Mouse (Mus musculus) CH12.LX (cell line): ENCODE results near the gene Atp5d. TPM values are rescaled to one million over a fixed set of nuclear protein-coding genes. Genes with fewer than 3 reads are reported as not detected.

Experiments
- DNase-seq: peaks from one replicate; pipeline ENCODE4 v3.0.0-alpha.2; 2013; ENCODE audit errors: extremely low read depth
- H3K27ac ChIP-seq: 2 replicates; pipeline ENCODE4 v1.5.1; 2012; ENCODE audit warnings: low read depth, mild to moderate bottlenecking, control low read depth, moderate library complexity; ENCODE audit not compliant: insufficient read depth
- H3K27me3 ChIP-seq: replicated peaks from 2 replicates; pipeline ENCODE3; 2012; ENCODE audit warnings: inconsistent platforms
- H3K36me3 ChIP-seq, 2 experiments: replicated peaks in 1 of 2; 2 replicates each; pipeline versions ENCODE3 to v1.6.1; 2012; ENCODE audit warnings: inconsistent platforms in 1 of 2, low read length in 1 of 2, mild to moderate bottlenecking in 1 of 2, mixed read lengths in 1 of 2, moderate library complexity in 1 of 2; ENCODE audit not compliant: control insufficient read depth in 1 of 2, insufficient read depth in 1 of 2
- H3K4me1 ChIP-seq, 2 experiments: 2 replicates each; pipeline ENCODE4 v1.6.1; 2012; ENCODE audit warnings: inconsistent platforms in 1 of 2, moderate library complexity in 1 of 2; ENCODE audit not compliant: insufficient read depth in 2 of 2, control insufficient read depth in 1 of 2
- H3K4me2 ChIP-seq: 2 replicates; pipeline ENCODE4 v1.6.1; 2012; ENCODE audit warnings: low read depth, mild to moderate bottlenecking, control low read depth; ENCODE audit not compliant: poor library complexity, insufficient read depth, severe bottlenecking
- H3K4me3 ChIP-seq, 3 experiments: fragments of 150-350 bp in 1 of 3; sonication (generic) in 1 of 3; replicated peaks in 1 of 3; 2 replicates each; pipeline versions ENCODE3 to v1.5.1; 2011 to 2012; ENCODE audit warnings: low read depth in 2 of 3, low read length in 2 of 3, mild to moderate bottlenecking in 2 of 3, moderate library complexity in 2 of 3, control low read depth in 1 of 3, improper control_type of control experiment in 1 of 3, inconsistent platforms in 1 of 3, mixed read lengths in 1 of 3; ENCODE audit not compliant: poor library complexity in 1 of 3
- H3K79me2 ChIP-seq: replicated peaks from 2 replicates; pipeline ENCODE4 v1.6.1; 2012; ENCODE audit warnings: mild to moderate bottlenecking, moderate library complexity; ENCODE audit not compliant: control insufficient read depth, poor library complexity, insufficient read depth, severe bottlenecking; ENCODE audit errors: extremely low read depth
- H3K9ac ChIP-seq: 2 replicates; pipeline ENCODE4 v1.6.1; 2012; ENCODE audit warnings: low read depth, mild to moderate bottlenecking, control low read depth, moderate library complexity; ENCODE audit not compliant: insufficient read depth
- H3K9me3 ChIP-seq: replicated peaks from 2 replicates; pipeline ENCODE3; 2012; ENCODE audit warnings: low read length, inconsistent platforms, mixed read lengths
- CHD1 ChIP-seq: IDR thresholded peaks from 2 replicates; pipeline ENCODE4 v1.6.1; 2012; ENCODE audit warnings: low read depth, low read length, improper control_type of control experiment, inconsistent platforms
- CHD2 ChIP-seq: IDR thresholded peaks from 2 replicates; pipeline ENCODE4 v1.6.1; 2011; ENCODE audit warnings: low read length, improper control_type of control experiment
- E2F4 ChIP-seq: IDR thresholded peaks from 2 replicates; pipeline ENCODE4 v1.6.1; 2011; ENCODE audit warnings: low read depth, low read length, improper control_type of control experiment; ENCODE audit not compliant: insufficient replicate concordance
- ELF1 ChIP-seq: IDR thresholded peaks from 2 replicates; pipeline ENCODE4 v1.6.1; 2014; ENCODE audit warnings: low read depth, mild to moderate bottlenecking, inconsistent platforms, low read length, improper control_type of control experiment
- GABPA ChIP-seq: IDR thresholded peaks from 2 replicates; pipeline ENCODE4 v1.6.1; 2012; ENCODE audit warnings: low read depth, low read length, improper control_type of control experiment, inconsistent platforms; ENCODE audit not compliant: insufficient replicate concordance
- HCFC1 ChIP-seq: IDR thresholded peaks from 2 replicates; pipeline ENCODE4 v1.6.1; 2012; ENCODE audit warnings: low read depth, mild to moderate bottlenecking, inconsistent platforms, low read length, improper control_type of control experiment
- JUN ChIP-seq: IDR thresholded peaks from 2 replicates; pipeline ENCODE4 v1.6.1; 2011; ENCODE audit warnings: low read depth, mild to moderate bottlenecking, low read length, improper control_type of control experiment, moderate library complexity; ENCODE audit not compliant: insufficient read depth
- JUND ChIP-seq: conservative IDR thresholded peaks from 2 replicates; pipeline ENCODE4 v1.6.1; 2011; ENCODE audit warnings: low read depth, low read length, improper control_type of control experiment
- KAT2A ChIP-seq: IDR thresholded peaks from 2 replicates; pipeline ENCODE4 v1.6.1; 2012; ENCODE audit warnings: low read length, improper control_type of control experiment, inconsistent platforms; ENCODE audit not compliant: insufficient replicate concordance
- MAFK ChIP-seq: IDR thresholded peaks from 2 replicates; pipeline ENCODE4 v1.6.1; 2011; ENCODE audit warnings: low read length, improper control_type of control experiment; ENCODE audit not compliant: insufficient replicate concordance
- MAX ChIP-seq: IDR thresholded peaks from 2 replicates; pipeline ENCODE4 v1.6.1; 2011; ENCODE audit warnings: low read length, improper control_type of control experiment
- MAZ ChIP-seq: IDR thresholded peaks from 2 replicates; pipeline ENCODE4 v1.6.1; 2012; ENCODE audit warnings: low read depth, mild to moderate bottlenecking, inconsistent platforms, low read length, improper control_type of control experiment, moderate library complexity
- MYC ChIP-seq: IDR thresholded peaks from 2 replicates; pipeline ENCODE4 v1.6.1; 2011; ENCODE audit warnings: low read depth, mild to moderate bottlenecking, improper control_type of control experiment, low read length
- PAX5 ChIP-seq: IDR thresholded peaks from 2 replicates; pipeline ENCODE4 v1.6.1; 2012; ENCODE audit warnings: low read length, inconsistent platforms, mixed read lengths
- RCOR1 ChIP-seq: conservative IDR thresholded peaks from 2 replicates; pipeline ENCODE4 v1.6.1; 2012; ENCODE audit warnings: low read depth, mild to moderate bottlenecking, inconsistent platforms, low read length, improper control_type of control experiment
- TBP ChIP-seq: conservative IDR thresholded peaks from 2 replicates; pipeline ENCODE4 v1.6.1; 2011; ENCODE audit warnings: low read depth, low read length, improper control_type of control experiment
- TCF12 ChIP-seq: IDR thresholded peaks from 2 replicates; pipeline ENCODE4 v1.6.1; 2014; ENCODE audit warnings: low read depth, mild to moderate bottlenecking, inconsistent platforms, low read length, improper control_type of control experiment
- USF1 ChIP-seq: IDR thresholded peaks from 2 replicates; pipeline ENCODE4 v1.6.1; 2014; ENCODE audit warnings: low read depth, mild to moderate bottlenecking, inconsistent platforms, low read length, improper control_type of control experiment
- USF2 ChIP-seq: conservative IDR thresholded peaks from 2 replicates; pipeline ENCODE4 v1.6.1; 2011; ENCODE audit warnings: low read depth, low read length, improper control_type of control experiment
- ZC3H11A ChIP-seq: IDR thresholded peaks from 2 replicates; pipeline ENCODE4 v1.6.1; 2012; ENCODE audit warnings: low read depth, mild to moderate bottlenecking, inconsistent platforms, low read length, improper control_type of control experiment
- dilution Hi-C: fragments of 300-500 bp; cut with MboI; formaldehyde crosslinking; loops from 2 replicates; pipeline ENCODE4 v1.14.3; 2020; ENCODE audit warnings: low sequenced_read_pairs; ENCODE audit not compliant: extremely low pct_unique_long_range_greater_than_20kb, extremely low pct_ligation_motif_present
- in situ Hi-C: fragments of 300-500 bp; cut with MboI; formaldehyde crosslinking; loops from 3 replicates; pipeline ENCODE4 v1.14.3; 2019; ENCODE audit warnings: low sequenced_read_pairs, low pct_ligation_motif_present, low pct_unique_long_range_greater_than_20kb, mixed read lengths
- polyA plus RNA-seq: library from polyadenylated mRNA; unstranded; fragments of >175 nt; gene quantifications from 2 replicates; pipeline ENCODE4 v1.2.1, GENCODE M21; 2012; ENCODE audit warnings: low read depth; ENCODE audit not compliant: insufficient read length
- total RNA-seq, 2 experiments: library from RNA; depleted of rRNA; stranded (reverse); fragments of 300-350 nt in 1 of 2; fragments of >200 nt in 1 of 2; gene quantifications; 2 replicates each; pipeline ENCODE4 v1.2.3; 2012 to 2014

The Atp5d gene
- total and polyA plus RNA-seq, 3 experiments, result 106 to 352 (median 326) TPM

- in situ Hi-C loops (no loop called here), dilution Hi-C loops (no loop called here)
- H3K27me3 ChIP-seq, result no peaks in the 10 kb centered on the region
- H3K4me2 ChIP-seq, result peak overlapping the region; percentile 83
- no peak overlapping the region for H3K4me3 ChIP-seq
- no peaks in the 10 kb centered on the region for H3K9me3 ChIP-seq
- peaks cover 41 to 58% of the 10 kb centered on the region in 2 experiments for H3K36me3 ChIP-seq
- H3K4me1 ChIP-seq, result peaks cover 21 to 52% of the 10 kb centered on the region in 2 experiments
- H3K27ac ChIP-seq, result no peak overlapping the region
- peaks cover 77% of the 10 kb centered on the region for H3K79me2 ChIP-seq
- H3K9ac ChIP-seq, result no peak overlapping the region
- TF ChIP-seq E2F4, result no peak
- no peak for TF ChIP-seq CHD2
- no peak for TF ChIP-seq MAZ
- no peak for TF ChIP-seq TCF12
- TF ChIP-seq MAFK, result no peak
- no peak for TF ChIP-seq JUN
- TF ChIP-seq JUND, result no peak
- TF ChIP-seq HCFC1, result no peak
- TF ChIP-seq CHD1, result no peak
- TF ChIP-seq KAT2A, result no peak
- no peak for TF ChIP-seq RCOR1
- TF ChIP-seq USF1, result no peak
- no peak for TF ChIP-seq ELF1
- no peak for DNase-seq
Measured at GRCm38 (mm10) chr10:80118552-80118951, 19.9 kb upstream of the Atp5d start.

DNA sequence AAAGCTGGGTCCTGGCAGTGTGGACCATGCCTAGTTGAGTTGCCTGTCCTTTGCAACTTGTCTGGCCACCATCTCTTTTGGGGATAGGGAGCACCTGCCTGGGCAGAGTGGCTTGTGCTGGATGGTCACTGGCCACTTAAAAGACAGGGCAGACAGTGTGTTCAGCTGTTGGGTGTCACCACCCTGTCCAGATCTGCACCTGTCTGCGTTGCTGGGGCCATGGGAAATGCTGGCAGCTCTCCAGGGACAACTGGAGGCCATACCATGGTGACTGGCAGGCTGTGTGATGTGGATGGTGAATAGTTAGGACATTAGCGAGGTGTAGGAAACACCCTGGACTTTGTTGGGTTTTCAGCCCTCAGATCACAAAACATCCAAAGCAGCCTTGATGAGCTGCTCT, 18.3 kb upstream of the Atp5d start:
- Histone ChIP-seq H3K9me3 (no peaks in the 10 kb centered on the region), H3K4me3 (no peak overlapping the region), H3K79me2 (peaks cover 89% of the 10 kb centered on the region), H3K27ac (no peak overlapping the region), H3K9ac (no peak overlapping the region), H3K36me3 (peaks cover 56 to 74% of the 10 kb centered on the region in 2 experiments), H3K27me3 (no peaks in the 10 kb centered on the region), H3K4me2 (no peak overlapping the region), H3K4me1 (peaks cover 19 to 44% of the 10 kb centered on the region in 2 experiments)
- no peak for DNase-seq
- dilution Hi-C loops (no loop called here), in situ Hi-C loops (no loop called here)
- TF ChIP-seq JUND, result no peak
- TF ChIP-seq CHD2, result no peak
- TF ChIP-seq TBP, result no peak

- Histone ChIP-seq H3K36me3 (peaks cover 71 to 89% of the 10 kb centered on the region in 2 experiments), H3K9ac (no peak overlapping the region), H3K4me1 (peaks cover 19 to 44% of the 10 kb centered on the region in 2 experiments), H3K79me2 (peaks cover 80% of the 10 kb centered on the region), H3K27ac (no peak overlapping the region), H3K4me3 (no peak overlapping the region), H3K9me3 (no peaks in the 10 kb centered on the region), H3K4me2 (no peak overlapping the region), H3K27me3 (no peaks in the 10 kb centered on the region)
- DNase-seq, result no peak
- dilution Hi-C loops (no loop called here), in situ Hi-C loops (no loop called here)
- TF ChIP-seq ZC3H11A, result no peak
- TF ChIP-seq USF2, result no peak
- no peak for TF ChIP-seq PAX5
- no peak for TF ChIP-seq TCF12
- no peak for TF ChIP-seq HCFC1
- no peak for TF ChIP-seq MAX
- TF ChIP-seq GABPA, result no peak
- TF ChIP-seq MYC, result no peak
Measured at GRCm38 (mm10) chr10:80121639-80122038, 16.8 kb upstream of the Atp5d start.
